Mouse (Mus musculus): ENCODE measurements at regions not wholly inside any gene's neighbourhood (a gene's known extent, or its start where the extent isn't known, plus 50 kb on each side); places are given as distances from the start of the nearest gene placed in this dataset.

- no peak for TF ChIP-seq CTCF (IDR thresholded peaks at IDR 0.05)
- TF ChIP-seq EP300 (IDR thresholded peaks at IDR 0.05) = no peak
Observed at GRCm38 (mm10) chr14:103398401-103398800, 51.8 kb upstream of the Mycbp2 start.

All from lung, postnatal 0 days (tissue).